Mouse (Mus musculus) hindbrain, embryonic 15.5 days (tissue): ENCODE measurements at regions not wholly inside any gene's neighbourhood (a gene's known extent, or its start where the extent isn't known, plus 50 kb on each side); places are given as distances from the start of the nearest gene placed in this dataset.
"Not testable (repeated sequence)": the region's sequence is repeated elsewhere in the genome, so short reads cannot be mapped to it uniquely, and the experiment has no call there.

Experiments used
- ATAC-seq: fragments of 200-750 bp; cut with Nextera tagmentation; 2 replicates; pipeline ENCODE4 v1.8.0; 2017; ENCODE audit warnings: low read depth, moderate number of reproducible peaks, moderate TSS enrichment; ENCODE audit not compliant: low FRiP score
- H3K27ac ChIP-seq: fragments of 300-500 bp; sonication (generic); replicated peaks from 2 replicates; pipeline ENCODE4 v1.5.1; 2015; ENCODE audit warnings: mild to moderate bottlenecking, inconsistent platforms
- H3K27me3 ChIP-seq: fragments of 300-500 bp; sonication (generic); 2 replicates; pipeline ENCODE4 v1.6.1; 2015; ENCODE audit warnings: control low read depth, inconsistent platforms
- H3K36me3 ChIP-seq: fragments of 300-500 bp; sonication (generic); 2 replicates; pipeline ENCODE4 v1.6.1; 2015; ENCODE audit warnings: control low read depth, inconsistent platforms
- H3K4me1 ChIP-seq: fragments of 300-500 bp; sonication (generic); replicated peaks from 2 replicates; pipeline ENCODE4 v1.6.1; 2015; ENCODE audit warnings: control low read depth, inconsistent platforms
- H3K4me2 ChIP-seq: fragments of 300-500 bp; sonication (generic); 2 replicates; pipeline ENCODE4 v1.6.1; 2015; ENCODE audit warnings: moderate library complexity, mild to moderate bottlenecking, inconsistent platforms
- H3K4me3 ChIP-seq: fragments of 300-500 bp; sonication (generic); 2 replicates; pipeline ENCODE4 v1.5.1; 2015; ENCODE audit warnings: mild to moderate bottlenecking, inconsistent platforms
- H3K9ac ChIP-seq: fragments of 300-500 bp; sonication (generic); 2 replicates; pipeline ENCODE4 v1.6.1; 2015; ENCODE audit warnings: inconsistent platforms
- H3K9me3 ChIP-seq: fragments of 300-500 bp; sonication (generic); 2 replicates; pipeline ENCODE4 v1.6.1; 2016; ENCODE audit warnings: control low read depth, inconsistent platforms
- WGBS: fragments of 180-500 bp; shearing (Covaris S2); methylation state at CpG from one replicate; pipeline ENCODE4 v1.1.7; 2015; 5-methylcytosine and 5-hydroxymethylcytosine counted together

DNA sequence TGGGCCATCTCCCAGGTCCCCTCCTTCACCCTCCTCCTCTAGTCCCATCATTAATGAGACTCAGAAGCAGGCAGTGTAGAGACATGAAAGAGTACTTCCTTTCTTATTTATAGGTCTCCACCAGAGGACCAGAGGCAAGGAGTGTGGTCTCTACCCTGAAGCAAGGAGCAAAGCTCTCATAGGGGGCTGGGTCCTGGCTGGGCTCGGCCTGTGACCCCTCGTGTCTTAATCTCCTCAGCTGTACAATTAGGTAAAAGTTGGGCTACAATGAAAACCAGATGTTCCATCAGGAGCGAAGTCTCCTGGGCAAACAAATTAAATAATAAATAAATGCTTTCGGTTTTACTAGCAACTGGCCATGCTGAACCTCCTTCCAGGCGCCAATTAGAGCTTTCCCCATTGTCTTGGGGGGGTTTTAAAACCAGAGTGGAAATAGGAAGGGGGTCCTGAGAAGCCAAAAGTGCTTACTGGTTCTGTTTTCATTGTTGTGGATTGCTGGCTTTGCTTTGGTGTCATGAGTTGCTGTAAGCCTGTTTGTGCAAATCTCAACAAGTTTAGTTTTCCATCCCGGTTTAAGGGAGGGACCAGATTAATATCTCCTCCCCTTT lies 454.2 kb upstream of the Sall1 start:
- 70% methylated on average over 6 of the region's 6 CpGs for WGBS
- ATAC-seq, result no peak
- no peaks in the 10 kb centered on the region for H3K27me3 ChIP-seq
- no peaks in the 10 kb centered on the region for H3K9me3 ChIP-seq
- H3K4me3 ChIP-seq, result no peak overlapping the region
- no peak overlapping the region for H3K9ac ChIP-seq
- H3K36me3 ChIP-seq, result no peaks in the 10 kb centered on the region
- H3K27ac ChIP-seq, result no peak overlapping the region
- H3K4me2 ChIP-seq, result no peak overlapping the region
- no peaks in the 10 kb centered on the region for H3K4me1 ChIP-seq

DNA sequence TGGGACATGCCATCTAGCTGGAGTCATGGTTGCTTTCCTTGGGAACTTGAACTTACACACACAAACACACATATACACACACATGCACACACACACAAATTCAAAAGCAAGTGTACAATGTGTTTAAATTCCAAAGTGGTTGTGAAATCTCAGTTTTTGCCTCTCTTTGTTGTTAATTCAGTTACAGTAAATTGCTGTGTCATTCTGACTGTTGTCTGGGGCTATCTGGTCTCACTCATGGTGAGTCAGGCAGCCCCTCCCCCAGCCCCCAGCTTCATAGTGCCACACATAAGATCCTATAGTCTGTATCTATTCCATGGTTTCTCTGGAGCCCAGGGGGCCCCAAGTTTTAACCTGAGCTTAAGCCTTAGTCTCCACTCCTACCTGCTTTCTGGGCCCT lies 448.4 kb upstream of the Sall1 start:
- ATAC-seq, result no peak
- H3K27ac ChIP-seq, result no peak overlapping the region
- H3K9me3 ChIP-seq, result no peaks in the 10 kb centered on the region
- no peaks in the 10 kb centered on the region for H3K27me3 ChIP-seq
- H3K4me3 ChIP-seq, result no peak overlapping the region
- no peaks in the 10 kb centered on the region for H3K36me3 ChIP-seq
- no peaks in the 10 kb centered on the region for H3K4me1 ChIP-seq
- no peak overlapping the region for H3K4me2 ChIP-seq
- no peak overlapping the region for H3K9ac ChIP-seq

GRCm38 (mm10) chr8:89482481-89482880 lies 438.5 kb upstream of the Sall1 start:
- H3K4me2 ChIP-seq, H3K4me3 ChIP-seq, ATAC-seq, H3K27me3 ChIP-seq, H3K9ac ChIP-seq, H3K27ac ChIP-seq, H3K36me3 ChIP-seq, H3K9me3 ChIP-seq, H3K4me1 ChIP-seq: not testable (repeated sequence)
- WGBS, result 68% methylated on average over 1 of the region's 1 CpGs

- H3K27me3 ChIP-seq, result no peaks in the 10 kb centered on the region
- no peak overlapping the region for H3K4me3 ChIP-seq
- no peaks in the 10 kb centered on the region; the same call in 1 of the 2 replicates for H3K4me1 ChIP-seq
- H3K9me3 ChIP-seq, result no peaks in the 10 kb centered on the region
- 19% methylated on average over 4 of the region's 4 CpGs for WGBS
- ATAC-seq, result peak; percentile 59; the same call in 1 of the 2 replicates
- no peak overlapping the region for H3K4me2 ChIP-seq
- H3K9ac ChIP-seq, result no peak overlapping the region
- H3K27ac ChIP-seq, result no peak overlapping the region
- no peaks in the 10 kb centered on the region for H3K36me3 ChIP-seq
These were observed 433.0 kb upstream of the Sall1 start for GRCm38 (mm10) chr8:89476930-89477329.

DNA sequence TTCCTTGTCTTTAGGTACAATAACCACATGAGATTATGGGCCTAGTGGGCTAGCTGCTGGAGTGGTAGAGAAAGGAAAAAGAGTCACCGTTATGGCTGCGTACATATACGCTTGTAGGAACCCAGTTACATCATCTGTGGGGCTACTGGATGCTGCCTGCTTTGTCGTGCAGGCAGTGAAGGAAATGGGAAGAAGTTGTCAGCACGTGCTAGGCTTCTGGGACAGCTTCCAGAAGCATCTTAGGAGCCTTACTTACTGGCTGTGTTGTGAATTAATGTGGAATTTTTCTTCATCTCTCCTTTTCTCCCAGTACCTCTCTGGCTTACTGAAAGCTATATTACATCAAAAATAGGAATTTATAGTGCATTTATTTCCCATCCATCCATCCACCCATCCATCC lies 427.2 kb upstream of the Sall1 start:
- no peak for ATAC-seq
- H3K4me3 ChIP-seq, result no peak overlapping the region
- no peak overlapping the region for H3K9ac ChIP-seq
- H3K27me3 ChIP-seq, result no peaks in the 10 kb centered on the region
- H3K27ac ChIP-seq, result no peak overlapping the region
- no peak overlapping the region for H3K4me2 ChIP-seq
- no peaks in the 10 kb centered on the region for H3K9me3 ChIP-seq
- no peaks in the 10 kb centered on the region for H3K4me1 ChIP-seq
- H3K36me3 ChIP-seq, result no peaks in the 10 kb centered on the region
- WGBS, result 91% methylated on average over 5 of the region's 5 CpGs

- Histone ChIP-seq H3K27me3 (no peaks in the 10 kb centered on the region), H3K36me3 (no peaks in the 10 kb centered on the region), H3K4me1 (0 out of 2 replicates have a peak, but pooled peaks cover 5% of the 10 kb centered on the region), H3K9ac (no peak overlapping the region), H3K4me3 (no peak overlapping the region), H3K27ac (no peak overlapping the region), H3K4me2 (no peak overlapping the region), H3K9me3 (no peaks in the 10 kb centered on the region)
- WGBS, result 76% methylated on average over 5 of the region's 5 CpGs
- ATAC-seq, result peak; percentile 30; the same call in 1 of the 2 replicates
These were observed 424.8 kb upstream of the Sall1 start for GRCm38 (mm10) chr8:89468782-89469220.

- WGBS, result 49% methylated on average over 13 of the region's 13 CpGs
- H3K9ac ChIP-seq, result no peak overlapping the region
- H3K4me1 ChIP-seq, result 0 out of 2 replicates have a peak, but pooled peaks cover 5% of the 10 kb centered on the region
- no peaks in the 10 kb centered on the region for H3K27me3 ChIP-seq
- peak; percentile 71; the same call in 1 of the 2 replicates for ATAC-seq
- no peaks in the 10 kb centered on the region for H3K36me3 ChIP-seq
- H3K27ac ChIP-seq, result no peak overlapping the region
- no peak overlapping the region for H3K4me3 ChIP-seq
- H3K9me3 ChIP-seq, result no peaks in the 10 kb centered on the region
- no peak overlapping the region for H3K4me2 ChIP-seq
These were observed 421.3 kb upstream of the Sall1 start for GRCm38 (mm10) chr8:89465211-89465753.

DNA sequence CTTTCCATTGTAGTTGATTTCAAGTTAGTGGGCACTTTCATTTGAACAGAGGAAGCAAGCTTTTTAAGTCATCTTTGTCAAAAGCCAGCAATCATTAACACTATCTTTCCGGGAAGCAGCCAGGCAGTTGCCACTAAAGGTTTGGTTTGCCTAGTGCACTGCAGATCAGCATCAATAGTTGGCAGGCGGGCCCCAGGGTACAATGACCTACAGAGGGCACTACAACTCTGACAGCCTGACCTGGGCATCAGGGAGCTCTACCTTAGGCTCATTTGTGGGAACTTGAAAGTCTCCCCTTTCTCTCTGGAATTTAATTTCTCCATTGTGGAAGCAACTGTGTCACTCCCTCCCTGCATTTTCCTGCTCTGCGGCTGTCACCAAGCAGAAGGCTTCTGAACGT lies 412.6 kb upstream of the Sall1 start:
- H3K9me3 ChIP-seq, result no peaks in the 10 kb centered on the region
- no peak overlapping the region for H3K27ac ChIP-seq
- H3K4me2 ChIP-seq, result no peak overlapping the region
- H3K36me3 ChIP-seq, result no peaks in the 10 kb centered on the region
- H3K4me1 ChIP-seq, result no peaks in the 10 kb centered on the region
- no peak for ATAC-seq
- H3K4me3 ChIP-seq, result no peak overlapping the region
- no peak overlapping the region for H3K9ac ChIP-seq
- H3K27me3 ChIP-seq, result peaks cover 3% of the 10 kb centered on the region; the same call in 1 of the 2 replicates
- 48% methylated on average over 4 of the region's 4 CpGs for WGBS

DNA sequence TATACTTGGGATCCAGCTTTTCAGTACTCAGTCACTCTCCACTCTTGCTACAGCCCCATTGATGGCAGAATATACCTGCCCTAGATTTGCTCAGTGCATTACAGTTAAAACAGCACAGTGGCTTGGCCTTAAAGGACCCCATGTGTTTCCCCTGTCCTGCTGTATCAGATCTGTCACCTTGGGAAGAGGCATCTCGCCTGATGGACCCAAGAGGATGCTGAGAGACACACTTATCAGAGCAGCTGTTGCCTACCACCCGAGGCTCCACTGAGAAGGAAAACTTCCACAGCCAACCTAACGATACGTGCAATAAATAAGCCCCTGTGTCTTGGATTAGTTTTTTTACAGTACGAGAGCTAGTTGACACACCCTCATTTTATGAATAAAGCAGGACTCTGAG lies 411.8 kb upstream of the Sall1 start:
- 75% methylated on average over 5 of the region's 5 CpGs for WGBS
- no peak for ATAC-seq
- Histone ChIP-seq H3K27me3 (peaks cover 3% of the 10 kb centered on the region; the same call in 1 of the 2 replicates), H3K36me3 (no peaks in the 10 kb centered on the region), H3K27ac (no peak overlapping the region), H3K9ac (no peak overlapping the region), H3K4me1 (no peaks in the 10 kb centered on the region), H3K9me3 (no peaks in the 10 kb centered on the region), H3K4me2 (no peak overlapping the region), H3K4me3 (no peak overlapping the region)

DNA sequence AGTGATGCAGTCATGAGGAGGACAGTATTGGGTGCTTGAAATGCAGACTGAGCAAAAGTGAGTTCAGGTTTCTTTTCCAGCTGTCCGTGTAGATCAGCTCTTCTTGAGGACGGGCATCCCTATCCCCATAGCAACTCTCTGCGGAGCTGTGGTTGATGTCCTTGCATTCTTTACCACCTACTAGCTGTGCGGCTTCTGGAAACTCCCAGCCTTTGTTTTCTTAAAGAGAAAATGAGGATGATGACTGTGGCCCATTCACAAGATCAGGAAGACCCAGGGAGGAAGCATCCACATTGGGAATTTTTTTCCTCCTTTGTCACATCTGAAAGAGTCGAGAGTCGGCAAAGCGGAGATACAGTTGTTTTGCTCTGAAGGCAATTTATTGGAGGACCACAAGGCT lies 410.2 kb upstream of the Sall1 start:
- peaks cover 3% of the 10 kb centered on the region; the same call in 1 of the 2 replicates for H3K27me3 ChIP-seq
- H3K36me3 ChIP-seq, result no peaks in the 10 kb centered on the region
- WGBS, result 56% methylated on average over 7 of the region's 7 CpGs
- H3K4me1 ChIP-seq, result no peaks in the 10 kb centered on the region
- no peaks in the 10 kb centered on the region for H3K9me3 ChIP-seq
- no peak overlapping the region for H3K27ac ChIP-seq
- no peak overlapping the region for H3K9ac ChIP-seq
- no peak overlapping the region for H3K4me3 ChIP-seq
- ATAC-seq, result no peak
- H3K4me2 ChIP-seq, result no peak overlapping the region

DNA sequence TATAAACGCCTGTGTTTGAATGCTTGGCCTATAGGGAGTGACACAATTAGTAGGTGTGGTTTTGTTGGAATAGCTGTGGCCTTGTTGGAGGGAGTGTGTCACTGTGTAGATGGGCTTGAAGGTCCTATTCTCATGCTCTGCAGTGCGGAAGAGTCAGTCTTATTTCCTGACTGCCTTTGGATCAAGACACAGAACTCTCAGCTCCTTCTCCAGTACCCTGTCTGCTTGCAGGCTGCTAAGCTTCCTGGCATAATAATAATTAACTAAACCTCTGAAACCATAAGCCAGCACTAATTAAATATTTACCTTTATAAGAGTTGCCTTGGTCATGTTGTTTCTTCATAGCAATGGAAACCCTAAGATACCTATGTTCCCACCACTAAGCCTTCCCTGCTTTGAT lies 409.8 kb upstream of the Sall1 start:
- H3K27ac ChIP-seq, result no peak overlapping the region
- no peaks in the 10 kb centered on the region for H3K4me1 ChIP-seq
- ATAC-seq, result no peak
- H3K9ac ChIP-seq, result no peak overlapping the region
- H3K4me3 ChIP-seq, result no peak overlapping the region
- H3K9me3 ChIP-seq, result no peaks in the 10 kb centered on the region
- no peaks in the 10 kb centered on the region for H3K36me3 ChIP-seq
- 89% methylated on average over 2 of the region's 2 CpGs for WGBS
- no peak overlapping the region for H3K4me2 ChIP-seq
- peaks cover 3% of the 10 kb centered on the region; the same call in 1 of the 2 replicates for H3K27me3 ChIP-seq

DNA sequence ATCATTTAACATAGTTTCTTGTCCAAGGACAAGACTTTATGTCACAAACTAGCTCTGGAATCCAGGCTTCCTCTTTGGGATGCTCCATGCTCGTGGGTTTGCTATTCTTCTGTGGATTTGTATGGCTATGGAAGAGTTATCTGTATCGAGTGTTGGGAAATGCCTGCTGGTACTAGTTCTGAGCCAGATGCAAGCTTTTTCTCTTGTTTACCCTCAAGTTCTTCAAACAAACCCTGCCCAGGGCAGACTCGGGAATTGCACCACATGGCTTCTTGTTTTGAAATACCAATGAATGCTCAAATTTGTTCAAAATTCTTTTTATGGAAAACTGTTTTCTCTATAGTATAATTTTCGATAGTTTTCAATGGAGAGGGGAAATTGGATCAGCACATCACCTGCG lies 400.5 kb upstream of the Sall1 start:
- H3K4me2 ChIP-seq, result no peak overlapping the region
- WGBS, result 78% methylated on average over 5 of the region's 5 CpGs
- ATAC-seq, result no peak

DNA sequence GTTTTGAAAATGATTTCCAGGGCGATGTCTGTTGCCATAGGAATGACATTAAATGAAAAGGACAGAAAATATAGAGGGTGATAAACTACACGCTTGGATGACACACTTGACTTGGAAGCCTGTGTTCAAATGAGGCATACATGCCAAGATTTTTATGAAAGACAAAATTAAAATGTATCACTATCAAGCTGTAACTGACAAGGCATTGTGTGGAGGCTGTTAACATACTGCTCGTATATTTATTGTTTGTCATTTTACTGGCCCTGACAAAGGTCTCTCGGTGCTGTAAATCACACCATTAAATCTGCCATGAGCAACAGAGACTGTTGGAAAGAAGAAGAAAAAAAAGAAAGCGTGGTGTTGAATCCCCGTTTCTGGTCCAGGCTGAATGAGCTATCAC lies 395.3 kb upstream of the Sall1 start:
- H3K27me3 ChIP-seq, result no peaks in the 10 kb centered on the region
- H3K36me3 ChIP-seq, result no peaks in the 10 kb centered on the region
- no peak for ATAC-seq
- no peak overlapping the region for H3K4me3 ChIP-seq
- WGBS, result 57% methylated on average over 6 of the region's 6 CpGs
- H3K4me2 ChIP-seq, result no peak overlapping the region
- H3K27ac ChIP-seq, result no peak overlapping the region
- H3K4me1 ChIP-seq, result no peaks in the 10 kb centered on the region
- H3K9ac ChIP-seq, result no peak overlapping the region
- no peaks in the 10 kb centered on the region for H3K9me3 ChIP-seq

More for the DNA sequence above, 400.5 kb upstream of the Sall1 start:
- H3K4me3 ChIP-seq, result no peak overlapping the region
- no peak overlapping the region for H3K27ac ChIP-seq
- H3K27me3 ChIP-seq, result no peaks in the 10 kb centered on the region
- no peaks in the 10 kb centered on the region for H3K36me3 ChIP-seq
- no peak overlapping the region for H3K9ac ChIP-seq
- H3K9me3 ChIP-seq, result no peaks in the 10 kb centered on the region
- no peaks in the 10 kb centered on the region for H3K4me1 ChIP-seq
